Mouse (Mus musculus) ZHBTc4 (cell line): ENCODE data around the gene Crkl.

Source experiments
- DNase-seq: peaks from one replicate; pipeline ENCODE4 v3.0.0-alpha.2; 2011; ENCODE audit warnings: low read depth, low spot score

The Crkl gene

GRCm38 (mm10) chr16:17451541-17452372 is at the start of gene Crkl:
Gene Crkl, plus strand, starts transcription at chr16:17451987.
- DNase-seq, result peak; percentile 99

GRCm38 (mm10) chr16:17402855-17403254 is 48.9 kb upstream of the Crkl start:
- DNase-seq, result peak; percentile 72

DNA sequence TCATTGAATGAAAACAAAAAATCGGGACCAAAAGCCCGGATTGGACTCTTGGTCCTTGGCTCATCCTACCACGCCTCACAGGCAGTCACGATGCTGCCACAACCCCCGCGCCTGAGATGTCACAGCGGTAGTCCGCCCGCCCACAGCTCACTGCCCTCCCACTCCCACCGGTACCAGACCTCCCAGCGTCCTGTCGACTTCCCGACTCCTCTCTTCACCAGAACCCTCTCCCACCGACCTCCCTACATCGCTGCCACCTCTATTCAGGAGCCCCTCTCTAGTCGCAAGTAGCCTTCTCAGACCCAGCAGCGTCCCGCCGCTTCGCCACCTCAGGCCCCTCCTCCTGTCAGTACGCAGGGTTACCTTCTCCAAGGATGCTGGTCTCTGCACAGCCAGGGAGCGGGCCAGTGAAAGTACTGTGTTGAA is 46.5 kb upstream of the Crkl start:
- DNase-seq, result peak; percentile 79

DNA sequence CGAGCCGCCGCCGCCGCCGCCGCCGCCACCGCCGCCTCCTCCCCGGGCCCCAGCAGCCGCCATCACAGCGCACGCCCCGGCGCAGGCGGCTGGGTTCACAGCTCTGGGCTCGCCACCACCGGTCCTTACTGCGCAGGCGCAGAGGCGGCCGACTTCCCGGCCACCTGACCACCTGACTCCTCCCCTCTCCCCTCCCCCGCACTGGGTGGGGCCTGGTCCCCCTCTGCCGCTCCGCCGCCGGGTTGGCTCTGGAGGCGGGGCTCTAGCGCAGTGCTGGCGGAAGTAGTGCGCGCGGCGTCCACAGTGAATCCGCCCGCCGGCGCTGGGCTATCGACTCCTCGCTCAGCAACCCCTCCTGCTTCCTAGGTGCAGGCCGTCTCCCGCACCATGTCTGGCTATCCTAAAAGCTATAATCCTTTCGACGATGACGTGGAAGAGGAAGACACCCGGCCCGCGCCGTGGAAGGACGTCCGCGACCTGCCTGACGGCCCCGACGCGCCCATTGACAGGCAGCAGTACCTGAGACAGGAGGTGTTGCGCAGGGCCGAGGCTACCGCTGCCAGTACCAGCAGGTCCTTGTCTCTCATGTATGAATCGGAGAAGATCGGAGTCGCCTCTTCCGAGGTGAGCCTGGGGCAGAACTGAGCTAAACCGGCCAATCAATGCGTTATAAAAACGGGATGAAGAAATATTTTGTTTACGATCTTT is 45.9 kb upstream of the Crkl start, which contains the start of the genes Snap29 and Pi4ka:
Gene Snap29, plus strand, starts transcription at position 251 of the 708 bp plus-strand sequence.
Gene Pi4ka, minus strand, starts transcription at position 579 of the 708 bp plus-strand sequence.
- peak; percentile 99 for DNase-seq

DNA sequence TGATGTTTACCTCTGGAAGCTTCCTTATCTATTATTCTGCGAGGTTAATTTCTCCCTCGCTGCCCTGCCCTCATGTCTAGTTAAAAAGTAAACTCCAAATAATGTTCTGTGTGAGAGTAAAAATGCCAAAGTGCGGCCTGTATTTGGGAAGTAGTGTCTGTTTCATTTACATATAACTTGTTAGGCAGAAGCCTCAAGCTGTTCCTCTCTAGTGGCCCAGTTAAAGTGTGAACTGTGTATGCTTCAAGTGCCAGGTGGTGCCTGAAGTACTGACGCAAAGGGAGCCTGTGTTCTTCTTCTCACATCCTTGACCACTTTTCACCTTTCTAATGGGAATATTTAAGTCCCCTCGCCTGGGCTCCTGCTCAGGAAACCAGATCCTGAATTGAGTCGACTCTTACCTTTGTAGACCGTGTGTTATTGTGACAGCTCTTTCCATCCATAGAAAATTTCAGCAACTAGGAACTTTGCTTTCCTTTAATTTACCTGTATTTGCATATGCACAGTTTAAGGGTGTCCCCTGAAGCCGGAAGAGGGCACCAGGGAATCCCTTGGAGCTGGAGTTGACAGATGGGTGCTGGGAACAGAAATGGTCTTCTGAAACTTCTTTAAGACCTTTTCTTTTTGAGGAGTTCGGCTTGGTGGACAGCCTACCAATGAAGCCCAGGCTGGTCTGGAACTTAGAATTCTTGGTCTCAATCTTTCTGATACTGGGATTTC is 45.1 kb upstream of the Crkl start:
- DNase-seq, result no peak

DNA sequence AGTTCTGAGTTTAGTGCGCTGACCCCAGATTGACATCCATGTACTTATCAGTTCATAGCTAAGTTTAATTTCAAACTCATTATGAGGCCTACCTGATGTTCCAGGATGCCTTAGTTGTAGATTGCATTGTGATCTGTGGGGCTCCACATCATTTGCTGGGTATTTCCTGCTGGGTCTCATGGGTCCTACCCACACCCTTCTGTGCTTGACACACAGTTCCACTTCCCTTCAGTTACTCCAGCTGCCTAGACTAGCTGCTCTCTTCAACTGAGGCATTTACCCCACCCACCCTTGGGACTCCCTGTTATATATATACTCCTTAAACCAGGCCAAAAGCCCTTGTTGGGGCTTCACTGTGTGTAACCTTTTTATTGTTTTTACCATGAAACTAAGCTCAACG is 42.7 kb upstream of the Crkl start:
- no peak for DNase-seq

GRCm38 (mm10) chr16:17410209-17410608 is 41.6 kb upstream of the Crkl start:
- peak; percentile 16 for DNase-seq

- DNase-seq, result peak; percentile 68
Observed at GRCm38 (mm10) chr16:17423021-17423420, 28.8 kb upstream of the Crkl start.

DNA sequence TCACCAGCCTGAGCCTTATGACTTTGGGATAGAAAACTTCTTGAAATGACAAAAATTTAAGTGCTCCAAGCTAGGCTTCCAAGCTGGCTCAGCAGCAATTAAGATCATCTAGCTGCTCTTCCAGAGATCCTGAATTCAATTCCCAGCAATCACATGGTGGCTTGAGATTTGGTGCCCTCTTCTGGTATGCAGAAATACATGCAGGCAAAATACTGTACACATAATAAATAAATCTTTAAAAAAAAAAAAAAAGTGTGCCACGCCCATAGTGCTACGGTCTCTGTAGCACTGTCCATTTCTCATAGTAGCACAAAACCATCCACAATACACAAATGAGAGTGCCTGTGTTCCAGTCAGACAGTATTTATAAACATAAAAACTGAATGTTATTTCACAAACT is 19.2 kb upstream of the Crkl start:
- DNase-seq, result peak; percentile 58

DNA sequence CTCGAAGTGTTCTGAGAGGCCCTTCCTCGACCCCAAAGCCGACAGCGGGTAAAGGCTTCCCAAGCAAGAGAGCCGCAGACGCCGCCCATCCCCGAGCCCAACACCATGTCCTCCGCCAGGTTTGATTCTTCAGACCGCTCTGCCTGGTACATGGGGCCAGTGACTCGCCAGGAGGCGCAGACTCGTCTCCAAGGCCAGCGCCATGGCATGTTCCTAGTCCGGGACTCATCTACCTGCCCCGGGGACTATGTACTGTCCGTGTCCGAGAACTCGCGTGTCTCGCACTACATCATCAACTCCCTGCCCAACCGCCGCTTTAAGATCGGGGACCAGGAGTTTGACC is 557 bp downstream of the Crkl start:
- DNase-seq, result peak; percentile 58

DNA sequence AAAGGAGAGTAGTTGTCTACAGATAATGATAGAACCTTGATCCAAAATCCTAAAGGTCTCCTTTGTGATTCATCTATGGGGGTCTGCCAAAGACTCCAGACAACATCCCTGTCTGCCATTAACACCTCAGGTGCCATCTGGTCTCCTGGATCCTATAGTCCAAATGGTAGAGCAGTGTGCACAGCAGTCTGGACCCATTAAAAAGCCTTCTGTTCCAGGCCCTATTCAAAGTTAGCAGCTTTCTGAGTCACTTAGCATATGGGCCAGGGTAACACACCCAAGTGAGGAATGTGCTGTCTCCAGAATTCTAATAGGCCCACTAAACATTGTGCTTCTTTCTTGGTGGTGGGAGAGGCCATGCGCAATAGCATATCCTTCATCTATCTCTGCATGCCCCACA is 5.1 kb downstream of the Crkl start:
- DNase-seq, result peak; percentile 80

DNA sequence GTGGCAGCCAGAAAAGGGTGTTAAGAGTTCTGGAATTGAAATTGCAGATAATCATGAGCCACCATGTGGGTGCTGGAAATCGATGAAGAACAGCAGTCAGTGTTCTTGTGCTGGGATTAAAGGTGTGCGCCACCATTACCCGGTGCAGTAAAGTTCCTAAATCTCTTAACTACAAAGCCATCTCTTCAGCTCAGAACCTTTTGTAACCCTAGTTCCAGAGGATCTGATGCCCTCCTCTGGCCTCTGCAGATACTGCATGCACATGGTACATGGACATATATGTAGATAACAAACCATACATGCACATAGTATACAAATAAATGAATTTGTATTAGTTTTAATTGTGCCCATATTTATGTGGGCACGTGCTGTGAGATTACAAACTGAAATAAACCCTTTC is 8.5 kb downstream of the Crkl start:
- DNase-seq, result peak; percentile 66

DNA sequence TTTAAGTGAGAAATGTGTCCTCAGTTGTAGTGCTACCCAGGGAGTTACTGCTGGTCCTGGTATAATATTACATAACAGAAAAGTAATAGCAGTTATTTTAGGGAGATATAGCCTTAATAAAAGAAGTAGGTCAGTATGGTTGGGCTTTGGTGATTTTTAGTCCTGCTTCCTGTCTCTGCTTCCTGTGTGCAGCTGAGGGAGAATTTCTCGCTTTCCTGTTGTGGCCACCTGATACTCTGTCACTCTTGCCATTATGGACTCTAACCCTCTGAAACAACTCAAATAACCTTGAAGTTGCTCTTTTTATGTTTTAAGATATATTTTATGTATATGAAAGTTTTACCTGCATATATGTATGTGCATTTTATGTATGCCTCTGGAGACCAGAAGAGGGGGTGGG is 9.8 kb downstream of the Crkl start:
- no peak for DNase-seq

DNA sequence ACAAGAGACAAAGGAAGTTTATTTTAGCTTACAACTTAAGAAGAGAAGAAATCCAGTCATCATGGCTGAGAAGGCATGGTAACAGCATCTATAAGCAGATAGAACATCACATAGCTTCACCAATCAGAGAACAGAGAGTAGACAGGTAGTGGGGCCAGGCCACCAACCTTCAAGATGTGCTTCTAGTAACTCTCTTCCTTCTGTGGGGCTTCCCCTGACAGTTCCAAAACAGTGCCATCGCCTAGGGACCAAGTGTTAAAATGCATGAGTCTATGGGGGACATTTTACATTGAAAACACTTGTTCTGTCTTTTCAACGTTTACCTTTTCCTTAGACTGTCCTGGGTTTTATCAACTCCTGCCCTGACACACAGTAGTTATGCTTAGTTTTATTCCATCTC is 11.4 kb downstream of the Crkl start:
- no peak for DNase-seq

- DNase-seq, result no peak
Observed at GRCm38 (mm10) chr16:17466875-17467663, 15.3 kb downstream of the Crkl start.

GRCm38 (mm10) chr16:17472498-17472897 is 20.7 kb downstream of the Crkl start:
- no peak for DNase-seq

GRCm38 (mm10) chr16:17474091-17474490 is 22.3 kb downstream of the Crkl start:
- peak; percentile 69 for DNase-seq

GRCm38 (mm10) chr16:17474761-17475160 is 23.0 kb downstream of the Crkl start:
- no peak for DNase-seq

GRCm38 (mm10) chr16:17475326-17475725 is 23.5 kb downstream of the Crkl start:
- DNase-seq, result no peak

- peak; percentile 15 for DNase-seq
Observed at GRCm38 (mm10) chr16:17478331-17478943, 26.6 kb downstream of the Crkl start.

DNA sequence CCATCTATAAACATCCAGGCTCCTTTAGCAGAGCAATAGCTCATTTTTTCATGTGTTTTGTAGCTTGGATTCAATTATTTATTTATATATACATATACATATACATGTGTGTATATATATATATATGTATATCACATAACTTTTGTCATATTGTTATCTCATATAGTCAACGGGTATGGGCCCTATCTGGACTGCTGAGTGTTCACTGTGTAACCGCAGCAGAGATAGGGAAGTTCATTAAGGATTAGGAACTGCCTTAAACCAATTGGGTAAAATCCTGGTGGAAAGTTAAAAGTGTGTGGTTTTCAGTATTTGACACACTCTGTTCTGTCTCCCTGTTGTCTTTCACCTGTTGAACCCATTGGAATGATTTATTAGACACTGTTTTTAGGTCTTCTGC is 29.7 kb downstream of the Crkl start:
- no peak for DNase-seq
